Mouse (Mus musculus) stomach, postnatal 0 days (tissue): ENCODE data around the gene Rpap3. TPM values are rescaled to one million over a fixed set of nuclear protein-coding genes. Genes with fewer than 3 reads are reported as not detected.

Experiments used
- ATAC-seq: fragments of 200-750 bp; cut with Nextera tagmentation; 2 replicates; pipeline ENCODE4 v1.8.0; 2017; ENCODE audit not compliant: low FRiP score, low TSS enrichment
- DNase-seq: peaks from one replicate; pipeline ENCODE4 v3.0.0-alpha.2; 2016; ENCODE audit warnings: low spot score
- H3K27ac ChIP-seq: fragments of 300-500 bp; sonication (generic); replicated peaks from 2 replicates; pipeline ENCODE4 v1.5.1; 2014; ENCODE audit warnings: mild to moderate bottlenecking, control low read depth
- H3K27me3 ChIP-seq: fragments of 300-500 bp; sonication (generic); 2 replicates; pipeline ENCODE4 v1.6.1; 2014; ENCODE audit warnings: low read length; ENCODE audit not compliant: control insufficient read depth, insufficient read depth
- H3K36me3 ChIP-seq: fragments of 300-500 bp; sonication (generic); 2 replicates; pipeline ENCODE4 v1.6.1; 2014; ENCODE audit warnings: low read length, mixed read lengths; ENCODE audit not compliant: control insufficient read depth, insufficient read depth
- H3K4me1 ChIP-seq: fragments of 300-500 bp; sonication (generic); replicated peaks from 2 replicates; pipeline ENCODE4 v1.6.1; 2014; ENCODE audit warnings: antibody characterized with exemption; ENCODE audit not compliant: control insufficient read depth, insufficient read depth
- H3K4me2 ChIP-seq: fragments of 300-500 bp; sonication (generic); replicated peaks from 2 replicates; pipeline ENCODE4 v1.6.1; 2014; ENCODE audit warnings: low read depth, mild to moderate bottlenecking, control low read depth, moderate library complexity
- H3K4me3 ChIP-seq: fragments of 300-500 bp; sonication (generic); 2 replicates; pipeline ENCODE4 v1.5.1; 2014; ENCODE audit warnings: low read depth, low read length, control low read depth
- H3K9ac ChIP-seq: fragments of 300-500 bp; sonication (generic); 2 replicates; pipeline ENCODE4 v1.6.1; 2014; ENCODE audit warnings: mild to moderate bottlenecking, low read length, control low read depth, mixed read lengths
- H3K9me3 ChIP-seq: fragments of 300-500 bp; sonication (generic); 2 replicates; pipeline ENCODE4 v1.6.1; 2016; ENCODE audit warnings: low read length; ENCODE audit not compliant: control insufficient read depth
- CTCF ChIP-seq: IDR thresholded peaks from 2 replicates; pipeline ENCODE4 v1.5.1; 2016; ENCODE audit warnings: antibody characterized with exemption, low read depth, mild to moderate bottlenecking, moderate library complexity
- EP300 ChIP-seq: optimal IDR thresholded peaks from 2 replicates; pipeline ENCODE3; 2016; ENCODE audit warnings: antibody characterized with exemption
- WGBS: fragments of 180-500 bp; shearing (Covaris S2); extraction: QIAGEN DNeasy Blood & Tissue Kit; methylation state at CpG from one replicate; pipeline ENCODE4 v1.1.7; 2014; 5-methylcytosine and 5-hydroxymethylcytosine counted together
- polyA plus RNA-seq: library from polyadenylated mRNA; unstranded; fragments of >200 nt; fragmentation: Nextera tagmentation; extraction: Ambion mirVana; gene quantifications from 2 replicates; pipeline ENCODE4 v1.2.1, GENCODE M21; 2015

Gene Rpap3
- 13.3 and 13.9 TPM in 2 replicates for polyA plus RNA-seq

- peak within 1 kb of the TSS; percentile 58; the same call in 1 of the 2 replicates for H3K27ac ChIP-seq
- peak within 1 kb of the TSS; percentile 90 for H3K4me3 ChIP-seq
- H3K36me3 ChIP-seq = no peaks in the 10 kb centered on the region
- TF ChIP-seq CTCF = peak; percentile 6; the same call in 1 of the 2 replicates
- no peak for TF ChIP-seq EP300
- no peaks in the 10 kb centered on the region for H3K9me3 ChIP-seq
- peak within 1 kb of the TSS; percentile 85 for H3K9ac ChIP-seq
- DNase-seq = peak; percentile 87
- no peaks in the 10 kb centered on the region for H3K4me1 ChIP-seq
- peak; percentile 92 for ATAC-seq
- H3K4me2 ChIP-seq = peak within 1 kb of the TSS; percentile 86
- H3K27me3 ChIP-seq = no peaks in the 10 kb centered on the region
- under 1% methylated on average over 67 of the region's 71 CpGs for WGBS
These were observed at the start of gene Rpap3 for GRCm38 (mm10) chr15:97705211-97706050. Gene Rpap3 (minus strand): TSS chr15:97705825.

DNA sequence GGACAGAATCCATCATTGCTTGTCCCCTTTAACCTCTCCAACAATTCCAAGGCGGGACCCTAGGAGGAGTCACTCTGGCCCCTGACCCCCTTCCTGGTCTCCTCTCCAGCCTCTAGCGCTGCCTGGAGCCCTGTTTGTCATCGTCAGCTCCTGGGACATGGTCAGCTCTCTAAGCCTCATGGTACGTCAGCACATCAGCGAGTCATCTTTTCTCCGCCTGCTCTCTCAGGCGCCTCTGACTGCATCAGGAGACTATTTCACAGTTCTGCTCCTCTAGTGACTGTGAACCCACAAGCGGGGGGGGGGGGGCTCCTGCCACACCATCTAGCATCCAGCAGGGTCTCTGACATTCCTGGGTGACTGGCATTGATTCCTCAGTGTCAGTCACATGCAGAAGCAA lies 49.7 kb upstream of the Rpap3 start:
- DNase-seq (no peak), ATAC-seq (no peak)
- 55% methylated on average over 8 of the region's 8 CpGs for WGBS
- Histone ChIP-seq H3K9ac (no peak overlapping the region), H3K4me2 (no peak overlapping the region), H3K9me3 (no peaks in the 10 kb centered on the region), H3K4me1 (no peaks in the 10 kb centered on the region), H3K4me3 (no peak overlapping the region), H3K27me3 (no peaks in the 10 kb centered on the region), H3K36me3 (no peaks in the 10 kb centered on the region), H3K27ac (no peak overlapping the region)
- TF ChIP-seq EP300 (no peak), CTCF (no peak)

- no peak for TF ChIP-seq EP300
- no peak for TF ChIP-seq CTCF
- WGBS = 32% methylated on average over 6 of the region's 6 CpGs
- no peaks in the 10 kb centered on the region for H3K36me3 ChIP-seq
- H3K9me3 ChIP-seq = no peaks in the 10 kb centered on the region
- no peak overlapping the region for H3K4me3 ChIP-seq
- H3K27me3 ChIP-seq = no peaks in the 10 kb centered on the region
- no peak for DNase-seq
- no peak overlapping the region for H3K9ac ChIP-seq
- H3K4me2 ChIP-seq = no peak overlapping the region
- no peak overlapping the region for H3K27ac ChIP-seq
- no peak for ATAC-seq
- no peaks in the 10 kb centered on the region for H3K4me1 ChIP-seq
These were observed 48.9 kb upstream of the Rpap3 start for GRCm38 (mm10) chr15:97754476-97754875.

- no peak overlapping the region for H3K4me2 ChIP-seq
- no peak overlapping the region for H3K9ac ChIP-seq
- no peak overlapping the region for H3K4me3 ChIP-seq
- 85% methylated on average over 5 of the region's 5 CpGs for WGBS
- TF ChIP-seq EP300 (no peak), CTCF (no peak)
- H3K9me3 ChIP-seq = no peaks in the 10 kb centered on the region
- H3K36me3 ChIP-seq = no peaks in the 10 kb centered on the region
- DNase-seq (no peak), ATAC-seq (no peak)
- H3K27ac ChIP-seq = no peak overlapping the region
- no peaks in the 10 kb centered on the region for H3K27me3 ChIP-seq
- no peaks in the 10 kb centered on the region for H3K4me1 ChIP-seq
These were observed 46.9 kb upstream of the Rpap3 start for GRCm38 (mm10) chr15:97752491-97752890.

GRCm38 (mm10) chr15:97751676-97752075 lies 46.1 kb upstream of the Rpap3 start:
- peak; percentile 32 for DNase-seq
- no peak for ATAC-seq
- Histone ChIP-seq H3K9ac (no peak overlapping the region), H3K4me3 (no peak overlapping the region), H3K4me1 (no peaks in the 10 kb centered on the region), H3K36me3 (no peaks in the 10 kb centered on the region), H3K4me2 (no peak overlapping the region), H3K27ac (no peak overlapping the region), H3K27me3 (no peaks in the 10 kb centered on the region), H3K9me3 (no peaks in the 10 kb centered on the region)
- WGBS = 77% methylated on average over 2 of the region's 2 CpGs
- TF ChIP-seq CTCF (peak; percentile 69), EP300 (no peak)

DNA sequence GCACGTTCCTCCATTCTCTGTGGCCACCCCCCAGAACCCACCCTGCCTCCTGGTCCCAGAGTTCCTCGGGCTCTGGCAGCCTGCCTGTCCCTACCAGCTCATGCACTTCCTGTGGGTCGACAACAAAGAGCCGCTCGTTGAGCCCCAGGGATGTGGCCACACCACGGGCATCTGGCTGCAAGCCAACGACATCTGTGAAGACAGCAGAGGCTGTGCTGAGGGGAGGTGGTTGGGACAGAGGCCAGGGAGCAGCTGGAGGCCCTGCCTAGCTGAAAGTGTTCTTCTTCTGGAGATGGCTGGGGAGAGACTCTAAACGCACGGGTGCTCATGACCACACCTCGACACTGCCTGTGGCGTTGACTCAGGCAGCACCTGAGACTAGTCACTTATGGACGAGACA lies 45.1 kb upstream of the Rpap3 start:
- WGBS = 19% methylated on average over 12 of the region's 12 CpGs
- H3K27ac ChIP-seq = no peak overlapping the region; the same call in 1 of the 2 replicates
- DNase-seq (peak; percentile 57), ATAC-seq (no peak; the same call in 1 of the 2 replicates)
- no peaks in the 10 kb centered on the region for H3K9me3 ChIP-seq
- no peak overlapping the region for H3K4me2 ChIP-seq
- no peaks in the 10 kb centered on the region for H3K4me1 ChIP-seq
- H3K36me3 ChIP-seq = no peaks in the 10 kb centered on the region
- no peaks in the 10 kb centered on the region for H3K27me3 ChIP-seq
- TF ChIP-seq CTCF (no peak), EP300 (no peak)
- H3K9ac ChIP-seq = 0 out of 2 replicates have a peak overlapping the region, but pooled peaks have one; percentile 18
- no peak overlapping the region for H3K4me3 ChIP-seq
